Mouse (Mus musculus) brain, embryonic 14.5 days (tissue): Measurements from ENCODE around the gene Wnk2.

Experiments
- CTCF ChIP-seq: fragments of 200-500 bp; IDR thresholded peaks from 2 replicates; pipeline ENCODE4 v1.5.1; 2012; ENCODE audit warnings: inconsistent platforms, mild to moderate bottlenecking, moderate library complexity, borderline replicate concordance; ENCODE audit not compliant: insufficient read depth, insufficient read length; ENCODE audit errors: extremely low read depth
- POLR2A ChIP-seq: fragments of 200-500 bp; IDR thresholded peaks from 2 replicates; pipeline ENCODE4 v1.6.1; 2012; ENCODE audit warnings: mild to moderate bottlenecking, inconsistent platforms, borderline replicate concordance; ENCODE audit not compliant: poor library complexity, insufficient read depth, insufficient read length, severe bottlenecking; ENCODE audit errors: extremely low read depth

GRCm38 (mm10) chr13:49188966-49189360 is 41.1 kb upstream of the Wnk2 start:
- TF ChIP-seq CTCF, result no peak
- no peak for TF ChIP-seq POLR2A
